Mouse (Mus musculus) ES-Bruce4 (cell line): ENCODE measurements around the gene Fbxo47.

Experiments
- CTCF ChIP-seq: IDR thresholded peaks from one replicate; pipeline ENCODE4 v1.8.1; 2011; ENCODE audit warnings: low read depth, low read length
- POLR2A ChIP-seq: IDR thresholded peaks from one replicate; pipeline ENCODE4 v1.8.1; 2011; ENCODE audit warnings: low read length; ENCODE audit not compliant: insufficient read depth

DNA sequence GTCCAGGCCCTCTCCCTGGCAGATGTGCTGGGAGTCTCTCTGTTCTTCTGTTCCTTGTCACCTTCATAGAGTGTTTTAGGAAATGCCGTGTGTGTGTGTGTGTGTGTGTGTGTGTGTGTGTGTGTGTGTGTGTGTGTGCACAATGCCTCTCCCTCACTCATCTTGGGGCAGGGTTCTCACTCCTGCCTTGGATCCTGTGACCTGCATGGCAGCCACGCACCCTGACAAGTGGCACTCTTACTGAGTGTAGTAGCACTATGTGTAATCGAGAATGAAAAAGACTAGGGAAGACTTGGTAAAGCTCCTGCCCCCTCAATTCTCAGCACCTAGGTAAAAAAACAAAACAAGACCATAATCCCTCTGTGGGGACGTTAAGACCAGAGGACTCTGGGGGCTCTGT, 64.9 kb downstream of the Fbxo47 start:
- TF ChIP-seq POLR2A (no peak), CTCF (no peak)
